Mouse (Mus musculus) heart, embryonic 10.5 days (tissue): ENCODE measurements around the gene Nadsyn1. TPM values are rescaled to one million over a fixed set of nuclear protein-coding genes. Genes with fewer than 3 reads are reported as not detected.

ENCODE experiments used
- DNase-seq: peaks from one replicate; pipeline ENCODE4 v3.0.0-alpha.2; 2017; ENCODE audit warnings: low spot score
- H3K27ac ChIP-seq: fragments of 300-500 bp; sonication (generic); 2 replicates; pipeline ENCODE4 v1.5.1; 2016; ENCODE audit warnings: mild to moderate bottlenecking
- H3K27me3 ChIP-seq: fragments of 300-500 bp; sonication (generic); 2 replicates; pipeline ENCODE4 v1.6.1; 2016; ENCODE audit warnings: mild to moderate bottlenecking; ENCODE audit not compliant: poor library complexity, insufficient read depth, severe bottlenecking
- H3K36me3 ChIP-seq: fragments of 300-500 bp; sonication (generic); 2 replicates; pipeline ENCODE4 v1.6.1; 2016; ENCODE audit warnings: mild to moderate bottlenecking, moderate library complexity
- H3K4me1 ChIP-seq: fragments of 300-500 bp; sonication (generic); 2 replicates; pipeline ENCODE4 v1.6.1; 2016; ENCODE audit warnings: mild to moderate bottlenecking
- H3K4me3 ChIP-seq: fragments of 300-500 bp; sonication (generic); 2 replicates; pipeline ENCODE4 v1.5.1; 2016; ENCODE audit warnings: mild to moderate bottlenecking, moderate library complexity
- H3K9me3 ChIP-seq: fragments of 300-500 bp; sonication (generic); 2 replicates; pipeline ENCODE4 v1.6.1; 2016; ENCODE audit warnings: mild to moderate bottlenecking, moderate library complexity
- WGBS: fragments of 180-500 bp; shearing (Covaris S2); methylation state at CpG from one replicate; pipeline ENCODE4 v1.1.7; 2016; 5-methylcytosine and 5-hydroxymethylcytosine counted together
- polyA plus RNA-seq: library from polyadenylated mRNA; unstranded; fragments of >200 nt; fragmentation: Nextera tagmentation; extraction: Ambion mirVana; gene quantifications from 2 replicates; pipeline ENCODE4 v1.2.1, GENCODE M21; 2016

Gene Nadsyn1
- polyA plus RNA-seq, 1 experiment from 2014 or later = 8.2 TPM

- DNase-seq = no peak
- Histone ChIP-seq H3K4me3 (no peak overlapping the region), H3K4me1 (no peaks in the 10 kb centered on the region), H3K36me3 (peaks cover 26% of the 10 kb centered on the region), H3K9me3 (no peaks in the 10 kb centered on the region), H3K27me3 (no peaks in the 10 kb centered on the region), H3K27ac (no peak overlapping the region)
- 77% methylated on average over 6 of the region's 6 CpGs for WGBS
Observed at GRCm38 (mm10) chr7:143792336-143792985, 30.2 kb downstream of the Nadsyn1 start.

GRCm38 (mm10) chr7:143783996-143784829 is 38.4 kb downstream of the Nadsyn1 start, which contains the start of gene Mrgpre:
Gene Mrgpre (minus strand): TSS chr7:143784500.
- Histone ChIP-seq H3K4me3 (peak within 1 kb of the TSS; percentile 64), H3K27ac (peak within 1 kb of the TSS; percentile 82), H3K27me3 (peaks cover 37% of the 10 kb centered on the region), H3K9me3 (no peaks in the 10 kb centered on the region), H3K4me1 (peaks cover 26% of the 10 kb centered on the region), H3K36me3 (0 out of 2 replicates have a peak, but pooled peaks cover 4% of the 10 kb centered on the region)
- under 1% methylated on average over 20 of the region's 21 CpGs for WGBS
- peak; percentile 92 for DNase-seq

- peaks cover 26% of the 10 kb centered on the region for H3K4me1 ChIP-seq
- peak overlapping the region; percentile 82 for H3K27ac ChIP-seq
- H3K9me3 ChIP-seq = no peaks in the 10 kb centered on the region
- DNase-seq = no peak
- H3K4me3 ChIP-seq = peak overlapping the region; percentile 64
- 11% methylated on average over 6 of the region's 6 CpGs for WGBS
- peaks cover 37% of the 10 kb centered on the region for H3K27me3 ChIP-seq
- 0 out of 2 replicates have a peak, but pooled peaks cover 4% of the 10 kb centered on the region for H3K36me3 ChIP-seq
Observed at GRCm38 (mm10) chr7:143783378-143783995, 39.2 kb downstream of the Nadsyn1 start.

- Histone ChIP-seq H3K27ac (no peak overlapping the region), H3K27me3 (peaks cover 27% of the 10 kb centered on the region), H3K36me3 (0 out of 2 replicates have a peak, but pooled peaks cover 4% of the 10 kb centered on the region), H3K4me1 (0 out of 2 replicates have a peak, but pooled peaks cover 7% of the 10 kb centered on the region), H3K4me3 (no peak overlapping the region), H3K9me3 (no peaks in the 10 kb centered on the region)
- DNase-seq = no peak
- WGBS = 33% methylated on average over 2 of the region's 2 CpGs
Observed at GRCm38 (mm10) chr7:143777375-143777774, 45.3 kb downstream of the Nadsyn1 start.

GRCm38 (mm10) chr7:143776137-143776536 is 46.5 kb downstream of the Nadsyn1 start:
- WGBS = 29% methylated on average over 3 of the region's 3 CpGs
- no peaks in the 10 kb centered on the region for H3K9me3 ChIP-seq
- peaks cover 15% of the 10 kb centered on the region for H3K27me3 ChIP-seq
- H3K4me1 ChIP-seq = 0 out of 2 replicates have a peak, but pooled peaks cover 7% of the 10 kb centered on the region
- H3K4me3 ChIP-seq = no peak overlapping the region
- 0 out of 2 replicates have a peak, but pooled peaks cover 4% of the 10 kb centered on the region for H3K36me3 ChIP-seq
- no peak overlapping the region for H3K27ac ChIP-seq
- no peak for DNase-seq

GRCm38 (mm10) chr7:143769461-143769860 is 53.2 kb downstream of the Nadsyn1 start:
- no peak overlapping the region for H3K4me3 ChIP-seq
- no peak overlapping the region for H3K27ac ChIP-seq
- 59% methylated on average over 1 of the region's 1 CpGs for WGBS
- no peaks in the 10 kb centered on the region for H3K36me3 ChIP-seq
- H3K4me1 ChIP-seq = no peaks in the 10 kb centered on the region; the same call in 1 of the 2 replicates
- no peaks in the 10 kb centered on the region for H3K9me3 ChIP-seq
- H3K27me3 ChIP-seq = peaks cover 43% of the 10 kb centered on the region
- DNase-seq = no peak

GRCm38 (mm10) chr7:143768267-143768666 is 54.4 kb downstream of the Nadsyn1 start:
- no peak for DNase-seq
- H3K9me3 ChIP-seq = no peaks in the 10 kb centered on the region
- WGBS = 61% methylated on average over 6 of the region's 6 CpGs
- no peak overlapping the region for H3K27ac ChIP-seq
- no peak overlapping the region for H3K4me3 ChIP-seq
- H3K27me3 ChIP-seq = peaks cover 49% of the 10 kb centered on the region
- H3K36me3 ChIP-seq = no peaks in the 10 kb centered on the region
- no peaks in the 10 kb centered on the region; the same call in 1 of the 2 replicates for H3K4me1 ChIP-seq

GRCm38 (mm10) chr7:143766893-143767292 is 55.8 kb downstream of the Nadsyn1 start, which contains the start of gene Mrgprg:
Gene Mrgprg (minus strand): TSS chr7:143766993.
- no peak for DNase-seq
- no peak within 1 kb of the TSS for H3K27ac ChIP-seq
- H3K4me1 ChIP-seq = no peaks in the 10 kb centered on the region; the same call in 1 of the 2 replicates
- H3K4me3 ChIP-seq = no peak within 1 kb of the TSS
- WGBS = 55% methylated on average over 6 of the region's 6 CpGs
- H3K36me3 ChIP-seq = no peaks in the 10 kb centered on the region
- peaks cover 62% of the 10 kb centered on the region for H3K27me3 ChIP-seq
- no peaks in the 10 kb centered on the region for H3K9me3 ChIP-seq

- DNase-seq = no peak
- 68% methylated on average over 19 of the region's 19 CpGs for WGBS
- peaks cover 69% of the 10 kb centered on the region for H3K27me3 ChIP-seq
- H3K9me3 ChIP-seq = no peaks in the 10 kb centered on the region
- no peak overlapping the region for H3K4me3 ChIP-seq
- H3K36me3 ChIP-seq = no peaks in the 10 kb centered on the region
- H3K4me1 ChIP-seq = no peaks in the 10 kb centered on the region; the same call in 1 of the 2 replicates
- no peak overlapping the region for H3K27ac ChIP-seq
Observed at GRCm38 (mm10) chr7:143764876-143765530, 57.6 kb downstream of the Nadsyn1 start.

- no peak overlapping the region for H3K27ac ChIP-seq
- DNase-seq = no peak
- no peaks in the 10 kb centered on the region; the same call in 1 of the 2 replicates for H3K4me1 ChIP-seq
- peaks cover 76% of the 10 kb centered on the region for H3K27me3 ChIP-seq
- no peaks in the 10 kb centered on the region for H3K9me3 ChIP-seq
- 20% methylated on average over 3 of the region's 3 CpGs for WGBS
- no peaks in the 10 kb centered on the region for H3K36me3 ChIP-seq
- H3K4me3 ChIP-seq = no peak overlapping the region
Observed at GRCm38 (mm10) chr7:143763794-143764193, 58.9 kb downstream of the Nadsyn1 start.

GRCm38 (mm10) chr7:143758956-143759355 is 63.7 kb downstream of the Nadsyn1 start:
- Histone ChIP-seq H3K4me3 (no peak overlapping the region), H3K9me3 (no peaks in the 10 kb centered on the region), H3K4me1 (peaks cover 17% of the 10 kb centered on the region), H3K36me3 (no peaks in the 10 kb centered on the region), H3K27ac (no peak overlapping the region), H3K27me3 (peaks cover 72% of the 10 kb centered on the region)
- no peak for DNase-seq
- WGBS = 55% methylated on average over 3 of the region's 3 CpGs

GRCm38 (mm10) chr7:143757696-143758095 is 65.0 kb downstream of the Nadsyn1 start:
- Histone ChIP-seq H3K27ac (no peak overlapping the region), H3K4me1 (peaks cover 25% of the 10 kb centered on the region), H3K27me3 (peaks cover 75% of the 10 kb centered on the region), H3K4me3 (peak overlapping the region; percentile 54; the same call in 1 of the 2 replicates), H3K36me3 (no peaks in the 10 kb centered on the region), H3K9me3 (no peaks in the 10 kb centered on the region)
- DNase-seq = no peak
- 60% methylated on average over 3 of the region's 3 CpGs for WGBS
